Comparison of ENCODE assay signal across 27 mouse cellular contexts in genomic region chr5:107695019-107695418, GRCm38 (mm10). TPM values are rescaled to one million over a fixed set of nuclear protein-coding genes. Genes with fewer than 3 reads are reported as not detected.
A peak's percentile ranks its signal among the peaks of the same experiment; 100 is the strongest.
DNase-seq lines count a peak whose midpoint lies in the region; ATAC-seq and TF ChIP-seq lines count a peak whose summit lies in the region.
"Had no signal": no experiment of that assay in that cellular context is flagged by ENCODE, and none has a peak within 500 bp of the region (broad histone marks: within the 10 kb centered on the region; RNA-seq: fewer than 3 reads in every experiment).

No protein-coding gene starts in this region.

- ATAC-seq in CD4-positive, CD25-positive, alpha-beta regulatory T cell, adult 4 months, result peak; percentile 60
- peak; percentile 69 for ATAC-seq in inflammation-experienced regulatory T-cells, adult 6 months
- ATAC-seq: forebrain, embryonic 15.5 days; intestine, embryonic 16.5 days had no signal

- TF ChIP-seq POLR2A in cerebellum, adult 2 months (IDR thresholded peaks at IDR 0.05; ENCODE audit: borderline replicate concordance, insufficient read depth, low read length), result no peak

- no peak overlapping the region for H3K27ac ChIP-seq in cerebellum, adult 2 months (ENCODE audit: insufficient read depth, low read length)
- H3K27ac ChIP-seq: embryonic facial prominence, embryonic 10.5 days; embryonic facial prominence, embryonic 13.5 days; forebrain, embryonic 12.5 days; forebrain, embryonic 15.5 days; heart, adult 2 months; hindbrain, embryonic 12.5 days; hindbrain, embryonic 15.5 days had no signal

- 77% methylated on average over 3 of the region's 3 CpGs for WGBS in cerebellum, adult 2 months

- H3K4me1 ChIP-seq in cerebellum, adult 2 months (ENCODE audit: control insufficient read depth, insufficient read depth, low read length), result no peaks in the 10 kb centered on the region
- H3K4me1 ChIP-seq: embryonic facial prominence, embryonic 10.5 days; embryonic facial prominence, embryonic 13.5 days; forebrain, embryonic 12.5 days; forebrain, embryonic 15.5 days; hindbrain, embryonic 12.5 days; hindbrain, embryonic 15.5 days had no signal

- H3K27me3 ChIP-seq in cerebellum, adult 2 months (ENCODE audit: control insufficient read depth, insufficient read depth, low read length), result no peaks in the 10 kb centered on the region
- H3K27me3 ChIP-seq: forebrain, embryonic 15.5 days; hindbrain, embryonic 12.5 days; hindbrain, embryonic 15.5 days had no signal

- no peak overlapping the region for H3K4me3 ChIP-seq in cerebellum, adult 2 months (replicated peaks; ENCODE audit: insufficient read depth, low read depth, low read length)
- H3K4me3 ChIP-seq: embryonic facial prominence, embryonic 10.5 days; embryonic facial prominence, embryonic 13.5 days; erythroblast, embryonic 14.5 days; forebrain, embryonic 12.5 days; forebrain, embryonic 15.5 days; heart, adult 2 months; hindbrain, embryonic 12.5 days; hindbrain, embryonic 15.5 days had no signal

- DNase-seq in heart, adult 11 months, result peak; percentile 23
- no peak for DNase-seq in heart, adult 8-10 months (ENCODE audit: low spot score)
- DNase-seq in cerebellum, adult 2 months, result no peak
- DNase-seq in thymus, postnatal 25 days, result no peak
- DNase-seq: adrenal gland, postnatal 14 days; cerebellum, adult 11 months; cerebellum, adult 8-10 months; cerebellum, postnatal 10 days; cerebellum, postnatal 36 days; embryo, embryonic 11 days; gastrocnemius, postnatal 25 days; heart, adult 2 months had no signal

- no peak for TF ChIP-seq CTCF in cerebellum, adult 2 months (IDR thresholded peaks at IDR 0.05; ENCODE audit: borderline replicate concordance, insufficient read depth, low read depth, low read length)

RNA-seq across cellular contexts. Expression of gene Gfi1, which starts 30.8 kb away (rescaled TPM):
- not detected for total RNA-seq in heart, adult 8-10 months (2022)
- polyA plus RNA-seq in CD4-positive, CD25-positive, alpha-beta regulatory T cell, adult 4 months (2017; shearing (Covaris generic)), result 1 to 10 TPM; 2.5 to 6.1 TPM
- polyA plus RNA-seq in inflammation-experienced regulatory T-cells, adult 6 months (2017; shearing (Covaris generic)), result 1 to 10 TPM; 2.0 to 7.4 (median 5.5) TPM
- polyA plus RNA-seq in cerebellum, adult 2 months (2012; rRNA removed), result not detected in 2 replicates
- total RNA-seq: gastrocnemius, adult 8-10 months; heart, adult 2 months; heart, postnatal 25 days had no signal
- polyA plus RNA-seq: cortical plate, adult 2 months; embryonic facial prominence, embryonic 10.5 days; embryonic facial prominence, embryonic 13.5 days; forebrain, embryonic 12.5 days; forebrain, embryonic 15.5 days; heart, embryonic 11.5 days; heart, postnatal 0 days; hindbrain, embryonic 12.5 days; hindbrain, embryonic 15.5 days had no signal
